Mouse (Mus musculus) testis, adult 2 months (tissue): ENCODE measurements around the gene Gm20388. TPM values are rescaled to one million over a fixed set of nuclear protein-coding genes. Genes with fewer than 3 reads are reported as not detected.

Experiments used
- H3K27ac ChIP-seq: fragments of 200-500 bp; 2 replicates; pipeline ENCODE4 v1.5.1; 2012; ENCODE audit warnings: low read depth, low read length; ENCODE audit not compliant: control insufficient read depth, insufficient read depth
- H3K27me3 ChIP-seq: fragments of 200-500 bp; 2 replicates; pipeline ENCODE4 v1.6.1; 2012; ENCODE audit warnings: mild to moderate bottlenecking, low read length, moderate library complexity; ENCODE audit not compliant: control insufficient read depth, insufficient read depth
- H3K36me3 ChIP-seq: fragments of 200-500 bp; 2 replicates; pipeline ENCODE4 v1.6.1; 2012; ENCODE audit warnings: mild to moderate bottlenecking, low read length; ENCODE audit not compliant: control insufficient read depth, insufficient read depth
- H3K4me1 ChIP-seq: fragments of 200-500 bp; 2 replicates; pipeline ENCODE4 v1.6.1; 2012; ENCODE audit warnings: low read length; ENCODE audit not compliant: control insufficient read depth, insufficient read depth
- H3K4me3 ChIP-seq: fragments of 200-500 bp; 2 replicates; pipeline ENCODE4 v1.5.1; 2012; ENCODE audit warnings: low read depth, mild to moderate bottlenecking, low read length, moderate library complexity, mixed read lengths; ENCODE audit not compliant: control insufficient read depth
- CTCF ChIP-seq: fragments of 200-500 bp; IDR thresholded peaks from 2 replicates; pipeline ENCODE4 v1.5.1; 2012; ENCODE audit warnings: low read depth, mild to moderate bottlenecking, inconsistent platforms, low read length, moderate library complexity; ENCODE audit not compliant: control insufficient read depth, insufficient read depth, insufficient replicate concordance
- POLR2A ChIP-seq: fragments of 200-500 bp; IDR thresholded peaks from 2 replicates; pipeline ENCODE4 v1.6.1; 2012; ENCODE audit warnings: low read depth, mild to moderate bottlenecking, inconsistent platforms, low read length, moderate library complexity; ENCODE audit not compliant: control insufficient read depth
- polyA plus RNA-seq: library from polyadenylated mRNA; depleted of rRNA; stranded (reverse); fragments of >200 nt; gene quantifications from 2 replicates; pipeline ENCODE4 v1.2.3, GENCODE M21; 2012

The Gm20388 gene
- polyA plus RNA-seq, 1 experiment: 5.6 TPM

- no peak overlapping the region for H3K27ac ChIP-seq
- H3K4me3 ChIP-seq: no peak overlapping the region
- H3K36me3 ChIP-seq: no peaks in the 10 kb centered on the region
- TF ChIP-seq CTCF (no peak), POLR2A (no peak)
- no peaks in the 10 kb centered on the region for H3K4me1 ChIP-seq
- H3K27me3 ChIP-seq: no peaks in the 10 kb centered on the region
Observed at GRCm38 (mm10) chr8:120889189-120889588, 978.5 kb downstream of the Gm20388 start.

- no peak overlapping the region for H3K27ac ChIP-seq
- H3K36me3 ChIP-seq: no peaks in the 10 kb centered on the region
- no peaks in the 10 kb centered on the region for H3K27me3 ChIP-seq
- H3K4me3 ChIP-seq: no peak overlapping the region
- no peaks in the 10 kb centered on the region for H3K4me1 ChIP-seq
- TF ChIP-seq POLR2A: no peak
- TF ChIP-seq CTCF: no peak
Observed at GRCm38 (mm10) chr8:120890068-120890467, 979.4 kb downstream of the Gm20388 start.

GRCm38 (mm10) chr8:120895009-120895408, 984.4 kb downstream of the Gm20388 start:
- TF ChIP-seq POLR2A (no peak), CTCF (no peak)
- peaks cover 11% of the 10 kb centered on the region for H3K4me1 ChIP-seq
- no peaks in the 10 kb centered on the region for H3K36me3 ChIP-seq
- no peak overlapping the region for H3K4me3 ChIP-seq
- H3K27ac ChIP-seq: no peak overlapping the region
- H3K27me3 ChIP-seq: no peaks in the 10 kb centered on the region

GRCm38 (mm10) chr8:120895600-120895999, 985.0 kb downstream of the Gm20388 start:
- peaks cover 15% of the 10 kb centered on the region for H3K4me1 ChIP-seq
- H3K27me3 ChIP-seq: no peaks in the 10 kb centered on the region
- no peak for TF ChIP-seq POLR2A
- TF ChIP-seq CTCF: no peak
- no peak overlapping the region for H3K27ac ChIP-seq
- H3K36me3 ChIP-seq: no peaks in the 10 kb centered on the region
- H3K4me3 ChIP-seq: no peak overlapping the region

GRCm38 (mm10) chr8:120896203-120896602, 985.6 kb downstream of the Gm20388 start:
- H3K4me3 ChIP-seq: no peak overlapping the region
- H3K4me1 ChIP-seq: peaks cover 16% of the 10 kb centered on the region
- H3K27ac ChIP-seq: no peak overlapping the region
- H3K36me3 ChIP-seq: no peaks in the 10 kb centered on the region
- H3K27me3 ChIP-seq: no peaks in the 10 kb centered on the region
- TF ChIP-seq CTCF (no peak), POLR2A (no peak)

GRCm38 (mm10) chr8:120898008-120898407, 987.4 kb downstream of the Gm20388 start:
- Histone ChIP-seq H3K27me3 (no peaks in the 10 kb centered on the region), H3K4me1 (peaks cover 16% of the 10 kb centered on the region), H3K4me3 (no peak overlapping the region), H3K27ac (no peak overlapping the region), H3K36me3 (no peaks in the 10 kb centered on the region)
- no peak for TF ChIP-seq POLR2A
- peak; percentile 98 for TF ChIP-seq CTCF

- H3K27me3 ChIP-seq: no peaks in the 10 kb centered on the region
- no peaks in the 10 kb centered on the region for H3K36me3 ChIP-seq
- TF ChIP-seq POLR2A (no peak), CTCF (no peak)
- H3K4me1 ChIP-seq: peaks cover 16% of the 10 kb centered on the region
- no peak overlapping the region for H3K27ac ChIP-seq
- no peak overlapping the region for H3K4me3 ChIP-seq
Observed at GRCm38 (mm10) chr8:120898828-120899407, 988.3 kb downstream of the Gm20388 start.
